Mouse (Mus musculus): ENCODE results near the gene Tmem86b. TPM values are rescaled to one million over a fixed set of nuclear protein-coding genes. Genes with fewer than 3 reads are reported as not detected.

The Tmem86b gene
- total RNA-seq (2021): 1 to 10 TPM; 4.2 to 5.3 TPM
- polyA plus RNA-seq (2012; rRNA removed): 12.8 and 19.2 TPM in 2 replicates
- long read RNA-seq: 0 reads

DNA sequence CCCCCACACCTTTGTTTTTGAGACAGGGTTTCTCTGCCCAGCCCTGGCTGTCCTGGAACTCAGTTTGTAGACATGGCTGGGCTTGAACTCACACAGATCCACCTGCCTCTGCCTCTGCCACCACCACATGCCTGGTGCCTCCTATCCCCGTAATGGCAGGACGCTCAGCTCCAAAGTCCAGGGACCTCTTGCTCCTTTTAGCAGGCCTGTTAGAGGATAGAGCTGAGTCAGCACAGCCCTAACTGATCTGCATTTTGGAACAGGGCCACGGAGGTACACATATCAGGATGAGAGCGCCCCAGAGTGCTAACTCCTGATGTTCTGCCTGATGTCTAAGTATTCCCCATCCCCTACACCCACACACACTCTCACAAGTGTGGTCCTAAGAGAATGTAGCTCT, at the start of gene Tmem86b:
TSS of gene Tmem86b (minus strand) at position 392 of the 400 bp plus-strand sequence.
- WGBS: 87% methylated on average over 4 of the region's 4 CpGs
- Histone ChIP-seq H3K27ac (no peak within 1 kb of the TSS), H3K79me2 (replicated peaks; ENCODE audit: control insufficient read depth, insufficient read depth, low read length) (no peaks in the 10 kb centered on the region), H3K36me3 (ENCODE audit: control insufficient read depth, insufficient read depth, low read length) (no peaks in the 10 kb centered on the region), H3K4me1 (ENCODE audit: control insufficient read depth, insufficient read depth, low read length) (no peaks in the 10 kb centered on the region), H3K4me3 (no peak within 1 kb of the TSS), H3K27me3 (ENCODE audit: control insufficient read depth, insufficient read depth, low read length) (no peaks in the 10 kb centered on the region), H3K9ac (ENCODE audit: low read depth, low read length) (no peak within 1 kb of the TSS)
- TF ChIP-seq EP300 (IDR thresholded peaks at IDR 0.05; ENCODE audit: insufficient read depth, low read depth, low read length): no peak
- TF ChIP-seq POLR2A (IDR thresholded peaks at IDR 0.05; ENCODE audit: insufficient read depth, low read depth, low read length): no peak
- TF ChIP-seq CTCF (IDR thresholded peaks at IDR 0.05): no peak
- DNase-seq: no peak
- intact Hi-C loops (cut with DNase I): no loop called here

DNA sequence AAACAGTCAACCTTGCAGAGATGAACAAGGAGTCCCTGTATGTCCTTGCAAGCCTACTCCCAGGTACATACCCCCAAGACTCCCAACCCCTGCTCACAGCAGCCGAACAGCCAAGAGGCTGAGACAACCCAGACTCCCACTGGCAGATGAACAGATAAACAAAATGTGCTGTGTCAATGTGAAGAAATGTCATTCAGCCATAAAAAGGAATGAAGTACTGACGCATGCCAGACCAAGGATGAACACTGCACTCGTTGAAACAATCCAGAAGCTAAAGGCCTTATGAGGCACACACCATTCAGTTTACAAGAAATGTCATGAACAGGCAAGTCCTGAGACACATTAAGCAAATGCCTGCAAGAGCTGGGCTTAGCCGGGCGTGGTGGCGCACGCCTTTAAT, 44.0 kb upstream of the Tmem86b start:
- H3K36me3 ChIP-seq (ENCODE audit: control insufficient read depth, insufficient read depth, low read length): no peaks in the 10 kb centered on the region; the same call in 1 of the 2 replicates
- TF ChIP-seq EP300 (IDR thresholded peaks at IDR 0.05; ENCODE audit: insufficient read depth, low read depth, low read length) (no peak), CTCF (IDR thresholded peaks at IDR 0.05) (no peak), POLR2A (IDR thresholded peaks at IDR 0.05; ENCODE audit: insufficient read depth, low read depth, low read length) (no peak)
- H3K27ac ChIP-seq: no peak overlapping the region
- DNase-seq: no peak
- 84% methylated on average over 7 of the region's 7 CpGs for WGBS
- H3K9ac ChIP-seq (ENCODE audit: low read depth, low read length): no peak overlapping the region
- intact Hi-C loops (cut with DNase I): no loop called here
- no peak overlapping the region for H3K4me3 ChIP-seq
- no peaks in the 10 kb centered on the region for H3K27me3 ChIP-seq (ENCODE audit: control insufficient read depth, insufficient read depth, low read length)
- H3K79me2 ChIP-seq (replicated peaks; ENCODE audit: control insufficient read depth, insufficient read depth, low read length): no peaks in the 10 kb centered on the region
- no peaks in the 10 kb centered on the region for H3K4me1 ChIP-seq (ENCODE audit: control insufficient read depth, insufficient read depth, low read length)

DNA sequence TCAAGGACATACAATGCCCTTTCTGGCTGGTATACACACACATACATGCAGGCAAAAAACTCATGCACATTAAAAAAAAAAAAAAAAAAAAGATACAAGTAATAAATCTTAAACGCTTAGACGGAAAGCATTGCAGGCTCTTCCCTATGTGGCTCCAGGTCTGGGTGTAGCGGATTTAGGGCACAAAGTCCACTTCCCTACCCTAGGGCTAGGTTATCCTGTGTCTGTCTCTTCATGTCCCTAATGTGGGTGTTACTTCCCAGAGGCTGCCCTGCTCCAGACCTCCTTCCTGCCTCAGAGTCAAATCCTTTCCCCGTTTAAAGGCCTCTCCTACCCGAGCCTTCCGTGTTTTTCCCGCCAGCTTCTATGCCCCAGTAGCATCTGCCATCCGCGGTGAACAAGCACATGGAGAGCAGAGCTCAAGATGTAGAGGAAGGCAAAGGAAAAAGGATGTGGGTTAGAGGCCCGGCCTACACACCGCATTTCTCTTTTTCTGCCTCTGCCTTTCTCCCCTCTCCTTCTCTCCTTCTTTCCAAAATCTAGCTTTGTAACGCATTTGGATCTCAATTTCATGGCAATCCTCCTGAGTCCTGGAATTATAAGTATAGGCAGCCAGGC, 43.0 kb upstream of the Tmem86b start:
- Histone ChIP-seq H3K4me3 (no peak overlapping the region), H3K4me1 (ENCODE audit: control insufficient read depth, insufficient read depth, low read length) (no peaks in the 10 kb centered on the region), H3K9ac (ENCODE audit: low read depth, low read length) (no peak overlapping the region), H3K27ac (no peak overlapping the region), H3K36me3 (ENCODE audit: control insufficient read depth, insufficient read depth, low read length) (no peaks in the 10 kb centered on the region; the same call in 1 of the 2 replicates), H3K79me2 (replicated peaks; ENCODE audit: control insufficient read depth, insufficient read depth, low read length) (no peaks in the 10 kb centered on the region), H3K27me3 (ENCODE audit: control insufficient read depth, insufficient read depth, low read length) (no peaks in the 10 kb centered on the region)
- intact Hi-C loops (cut with DNase I): no loop called here
- WGBS: 86% methylated on average over 12 of the region's 12 CpGs
- TF ChIP-seq EP300 (IDR thresholded peaks at IDR 0.05; ENCODE audit: insufficient read depth, low read depth, low read length): no peak
- DNase-seq: no peak

DNA sequence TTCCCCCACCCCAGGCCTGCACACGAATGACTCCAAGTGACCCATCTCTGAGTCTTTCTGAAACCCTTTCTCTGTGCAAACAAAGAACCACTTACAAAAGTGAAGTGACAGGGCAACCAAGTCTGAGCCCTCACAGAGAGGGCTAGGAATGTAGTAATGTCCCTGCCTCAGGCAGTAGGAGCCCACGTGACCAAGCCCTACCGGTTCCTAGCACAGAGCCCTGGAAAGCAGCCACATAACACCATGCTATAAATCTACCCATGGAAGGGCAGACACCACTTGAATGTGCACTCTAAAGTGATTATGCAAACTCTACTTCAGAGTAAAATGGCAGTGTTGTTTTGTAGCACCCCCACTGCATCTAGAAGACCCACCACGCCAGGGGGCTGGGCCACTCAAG, 40.7 kb upstream of the Tmem86b start:
- Histone ChIP-seq H3K27ac (no peak overlapping the region), H3K79me2 (replicated peaks; ENCODE audit: control insufficient read depth, insufficient read depth, low read length) (no peaks in the 10 kb centered on the region), H3K27me3 (ENCODE audit: control insufficient read depth, insufficient read depth, low read length) (no peaks in the 10 kb centered on the region), H3K4me1 (ENCODE audit: control insufficient read depth, insufficient read depth, low read length) (no peaks in the 10 kb centered on the region), H3K9ac (ENCODE audit: low read depth, low read length) (no peak overlapping the region), H3K4me3 (no peak overlapping the region), H3K36me3 (ENCODE audit: control insufficient read depth, insufficient read depth, low read length) (no peaks in the 10 kb centered on the region; the same call in 1 of the 2 replicates)
- TF ChIP-seq CTCF (IDR thresholded peaks at IDR 0.05): no peak
- no peak for TF ChIP-seq EP300 (IDR thresholded peaks at IDR 0.05; ENCODE audit: insufficient read depth, low read depth, low read length)
- TF ChIP-seq POLR2A (IDR thresholded peaks at IDR 0.05; ENCODE audit: insufficient read depth, low read depth, low read length): no peak
- WGBS: 76% methylated on average over 4 of the region's 4 CpGs
- intact Hi-C loops (cut with DNase I): no loop called here
- DNase-seq: no peak

DNA sequence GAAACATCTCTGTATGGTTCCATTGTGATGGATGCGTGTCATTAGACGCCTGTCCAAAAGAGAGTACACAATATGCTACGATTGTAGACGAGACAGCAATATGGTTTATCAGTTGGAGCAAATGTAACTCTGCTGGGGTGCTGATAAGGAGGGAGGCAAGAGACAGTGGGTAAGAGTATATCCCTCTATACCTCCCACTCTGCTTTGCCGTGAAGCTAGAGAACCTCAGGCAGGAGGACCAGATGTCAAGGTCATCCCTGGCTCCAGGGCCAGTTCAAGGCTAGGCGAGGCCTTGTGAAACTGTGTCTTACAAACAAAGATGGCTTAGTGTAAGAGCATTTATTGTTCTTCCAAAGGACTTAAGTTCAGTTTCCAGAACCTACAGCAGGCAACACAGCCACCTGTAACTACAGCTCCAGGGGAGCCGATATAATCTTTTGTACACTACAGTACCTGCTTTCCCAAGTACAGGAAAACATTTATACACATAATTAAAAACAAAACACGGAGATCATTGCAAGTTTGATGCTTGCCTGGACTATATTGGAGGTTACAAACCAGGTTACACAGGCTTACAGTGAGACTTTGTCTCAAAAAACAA, 39.5 kb upstream of the Tmem86b start:
- Histone ChIP-seq H3K27ac (no peak overlapping the region), H3K4me3 (no peak overlapping the region), H3K36me3 (ENCODE audit: control insufficient read depth, insufficient read depth, low read length) (no peaks in the 10 kb centered on the region), H3K4me1 (ENCODE audit: control insufficient read depth, insufficient read depth, low read length) (no peaks in the 10 kb centered on the region), H3K79me2 (replicated peaks; ENCODE audit: control insufficient read depth, insufficient read depth, low read length) (no peaks in the 10 kb centered on the region), H3K27me3 (ENCODE audit: control insufficient read depth, insufficient read depth, low read length) (no peaks in the 10 kb centered on the region), H3K9ac (ENCODE audit: low read depth, low read length) (no peak overlapping the region)
- intact Hi-C loops (cut with DNase I): no loop called here
- WGBS: 89% methylated on average over 8 of the region's 8 CpGs
- no peak for DNase-seq
- TF ChIP-seq EP300 (IDR thresholded peaks at IDR 0.05; ENCODE audit: insufficient read depth, low read depth, low read length) (no peak), CTCF (IDR thresholded peaks at IDR 0.05) (no peak), POLR2A (IDR thresholded peaks at IDR 0.05; ENCODE audit: insufficient read depth, low read depth, low read length) (no peak)

DNA sequence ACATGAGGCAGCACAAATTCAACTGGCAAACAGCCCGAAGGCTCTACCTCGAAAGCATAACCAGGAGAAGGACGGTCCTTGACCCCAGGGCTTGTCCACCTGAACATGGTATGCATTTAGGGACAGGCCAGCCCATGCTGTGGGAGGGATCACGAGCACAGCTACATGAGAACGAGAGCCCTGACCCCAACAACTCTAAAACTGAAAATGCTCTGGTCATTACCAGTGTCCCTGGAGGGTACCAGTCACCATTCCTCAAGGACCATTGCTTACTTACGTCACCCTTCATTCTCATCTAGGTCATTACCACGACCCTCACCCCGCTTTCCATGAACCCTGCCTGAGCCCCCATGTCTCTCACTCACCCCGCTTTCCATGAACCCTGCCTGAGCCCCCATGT, 37.9 kb upstream of the Tmem86b start:
- WGBS: 95% methylated on average over 9 of the region's 9 CpGs
- no peak overlapping the region for H3K4me3 ChIP-seq
- no peak overlapping the region for H3K9ac ChIP-seq (ENCODE audit: low read depth, low read length)
- no peak for DNase-seq
- H3K79me2 ChIP-seq (replicated peaks; ENCODE audit: control insufficient read depth, insufficient read depth, low read length): no peaks in the 10 kb centered on the region
- no peaks in the 10 kb centered on the region for H3K4me1 ChIP-seq (ENCODE audit: control insufficient read depth, insufficient read depth, low read length)
- intact Hi-C loops (cut with DNase I): loop anchor here (10.0 kb wide), 1 partner anchor 534 kb away; the partner anchor contains the start of gene Leng8
- H3K27ac ChIP-seq: no peak overlapping the region
- TF ChIP-seq POLR2A (IDR thresholded peaks at IDR 0.05; ENCODE audit: insufficient read depth, low read depth, low read length): no peak
- no peak for TF ChIP-seq CTCF (IDR thresholded peaks at IDR 0.05)
- TF ChIP-seq EP300 (IDR thresholded peaks at IDR 0.05; ENCODE audit: insufficient read depth, low read depth, low read length): no peak
- no peaks in the 10 kb centered on the region for H3K36me3 ChIP-seq (ENCODE audit: control insufficient read depth, insufficient read depth, low read length)
- no peaks in the 10 kb centered on the region for H3K27me3 ChIP-seq (ENCODE audit: control insufficient read depth, insufficient read depth, low read length)

Data from heart, adult 2 months (tissue).